Mouse (Mus musculus) MEL (cell line): ENCODE results near the gene Olfr362.
"Not testable (repeated sequence)": the region's sequence is repeated elsewhere in the genome, so short reads cannot be mapped to it uniquely, and the experiment has no call there.

Experiments used
- CTCF ChIP-seq, 3 experiments: IDR thresholded peaks in 2 of 3; conservative IDR thresholded peaks in 1 of 3; 2 replicates each; pipeline ENCODE4 v1.5.1; 2011 to 2012; ENCODE audit warnings: low read length in 3 of 3, low read depth in 2 of 3, mild to moderate bottlenecking in 2 of 3, improper control_type of control experiment in 1 of 3, inconsistent platforms in 1 of 3, mixed read lengths in 1 of 3, moderate library complexity in 1 of 3; ENCODE audit not compliant: control insufficient read depth in 1 of 3, insufficient read depth in 1 of 3, poor library complexity in 1 of 3, severe bottlenecking in 1 of 3
- EP300 ChIP-seq, 2 experiments: IDR thresholded peaks; 2 replicates each; pipeline ENCODE4 v1.6.1; 2011; ENCODE audit warnings: improper control_type of control experiment in 2 of 2, low read length in 2 of 2, low read depth in 1 of 2, mild to moderate bottlenecking in 1 of 2
- GABPA ChIP-seq: IDR thresholded peaks from 2 replicates; pipeline ENCODE4 v1.6.1; 2012; ENCODE audit warnings: low read depth, mild to moderate bottlenecking, inconsistent platforms, low read length, improper control_type of control experiment, moderate library complexity
- MAX ChIP-seq: IDR thresholded peaks from 2 replicates; pipeline ENCODE4 v1.6.1; 2011; ENCODE audit warnings: low read length, improper control_type of control experiment
- MXI1 ChIP-seq: IDR thresholded peaks from 2 replicates; pipeline ENCODE4 v1.6.1; 2011; ENCODE audit warnings: mild to moderate bottlenecking, low read depth, low read length, improper control_type of control experiment
- MYC ChIP-seq: IDR thresholded peaks from 2 replicates; pipeline ENCODE4 v1.6.1; 2011; ENCODE audit warnings: low read depth, mild to moderate bottlenecking, low read length, improper control_type of control experiment, moderate library complexity
- POLR2A ChIP-seq, 2 experiments: IDR thresholded peaks; 2 replicates each; pipeline ENCODE4 v1.6.1; 2011 to 2012; ENCODE audit warnings: low read length in 2 of 2, mild to moderate bottlenecking in 2 of 2, control low read depth in 1 of 2, improper control_type of control experiment in 1 of 2, low read depth in 1 of 2, moderate library complexity in 1 of 2; ENCODE audit not compliant: control insufficient read depth in 1 of 2, insufficient read depth in 1 of 2, poor library complexity in 1 of 2
- SMC3 ChIP-seq: IDR thresholded peaks from 2 replicates; pipeline ENCODE4 v1.6.1; 2011; ENCODE audit warnings: low read depth, low read length, improper control_type of control experiment
- ZC3H11A ChIP-seq: IDR thresholded peaks from 2 replicates; pipeline ENCODE4 v1.6.1; 2012; ENCODE audit warnings: low read depth, mild to moderate bottlenecking, inconsistent platforms, low read length, improper control_type of control experiment
- ZKSCAN1 ChIP-seq: IDR thresholded peaks from 2 replicates; pipeline ENCODE4 v1.6.1; 2012; ENCODE audit warnings: low read depth, mild to moderate bottlenecking, inconsistent platforms, low read length, improper control_type of control experiment, moderate library complexity
- ZNF384 ChIP-seq: IDR thresholded peaks from 2 replicates; pipeline ENCODE4 v1.6.1; 2012; ENCODE audit warnings: low read depth, mild to moderate bottlenecking, inconsistent platforms, low read length, improper control_type of control experiment

- not testable (repeated sequence) for TF ChIP-seq EP300 (IDR thresholded peaks at IDR 0.05; ENCODE audit: low read depth in 1 of 2, low read length in 2 of 2); MXI1; CTCF (IDR thresholded peaks at IDR 0.05 in 2 of 3, conservative IDR thresholded peaks at IDR 0.05 in 1 of 3; ENCODE audit: control insufficient read depth in 1 of 3, insufficient read depth in 1 of 3, low read depth in 2 of 3, low read length in 3 of 3, poor library complexity in 1 of 3, severe bottlenecking in 1 of 3); ZNF384; ZC3H11A; ZKSCAN1; GABPA; SMC3; MAX; POLR2A (IDR thresholded peaks at IDR 0.05; ENCODE audit: control insufficient read depth in 1 of 2, insufficient read depth in 1 of 2, low read depth in 1 of 2, low read length in 2 of 2, poor library complexity in 1 of 2); MYC
Measured at GRCm38 (mm10) chr2:37089190-37089589, 28.5 kb downstream of the Olfr362 start, which contains the start of gene Olfr361.
